Comparison of ENCODE assay signal across 8 mouse cellular contexts in the genomic region with DNA sequence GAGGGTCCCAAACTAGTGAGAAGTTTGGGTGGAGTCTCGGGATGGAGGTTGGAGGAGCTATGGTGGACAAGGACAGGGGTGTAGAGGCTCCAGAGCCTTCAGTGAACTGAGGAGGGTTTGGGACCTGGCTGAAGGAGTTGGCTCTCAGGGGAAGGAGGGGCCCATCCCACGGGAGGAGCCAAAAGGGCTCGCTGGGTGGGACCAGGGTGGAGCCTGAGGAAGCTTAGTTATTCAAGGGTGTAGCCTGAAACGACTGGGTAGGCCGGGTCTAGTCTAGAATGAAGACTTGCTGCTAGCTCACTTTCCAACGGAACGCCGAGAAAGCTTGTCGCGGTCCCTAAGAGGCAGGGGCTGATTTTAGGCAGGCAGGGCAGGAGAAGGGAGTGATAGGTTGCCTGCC. TPM values are rescaled to one million over a fixed set of nuclear protein-coding genes. Genes with fewer than 3 reads are reported as not detected.
DNase-seq lines count a peak whose midpoint lies in the region; ATAC-seq and TF ChIP-seq lines count a peak whose summit lies in the region.

No protein-coding gene starts in this region.

- WGBS in lung, embryonic 14.5 days = 0% methylated on average over 10 of the region's 10 CpGs

- peak overlapping the region; percentile 50 for H3K4me3 ChIP-seq in lung, embryonic 14.5 days (ENCODE audit: low read depth, low read length)

- no peaks in the 10 kb centered on the region for H3K9me3 ChIP-seq in lung, embryonic 14.5 days (ENCODE audit: low read depth, low read length)

- no peak for TF ChIP-seq CTCF in lung, embryonic 14.5 days (IDR thresholded peaks at IDR 0.05; ENCODE audit: low read depth)

- H3K36me3 ChIP-seq in lung, embryonic 14.5 days (ENCODE audit: insufficient read depth) = no peaks in the 10 kb centered on the region

- H3K9ac ChIP-seq in lung, embryonic 14.5 days = peak overlapping the region; percentile 62

- peak overlapping the region; percentile 97 for H3K4me2 ChIP-seq in lung, embryonic 14.5 days

- H3K4me1 ChIP-seq in lung, embryonic 14.5 days (ENCODE audit: insufficient read depth) = peaks cover 12% of the 10 kb centered on the region; the same call in 1 of the 2 replicates

- no peak for DNase-seq in frontal cortex, postnatal 14 days (ENCODE audit: low spot score in 2 of 2)
- peak; percentile 66 for DNase-seq in embryo, embryonic 10 days (ENCODE audit: low spot score)
- DNase-seq in heart, adult 11 months = peak; percentile 98
- DNase-seq in kidney, adult 11 months = peak; percentile 83
- peak; percentile 87 for DNase-seq in lung, embryonic 14.5 days
- peak; percentile 45 for DNase-seq in retina, postnatal 1 day
- no peak for DNase-seq in thymus, adult 18-20 months

- peak; percentile 24; the same call in 1 of the 2 replicates for ATAC-seq in frontal cortex, adult (ENCODE audit: low TSS enrichment)
- peak; percentile 86 for ATAC-seq in lung, embryonic 14.5 days (ENCODE audit: insufficient read depth)

- H3K27me3 ChIP-seq in lung, embryonic 14.5 days (ENCODE audit: insufficient read depth, low read length) = peaks cover 19% of the 10 kb centered on the region

- H3K27ac ChIP-seq in lung, embryonic 14.5 days (ENCODE audit: low read depth) = peak overlapping the region; percentile 74

RNA-seq across cellular contexts. Expression of gene Tsks, which starts 9.0 kb away (rescaled TPM):
- polyA plus RNA-seq in lung, embryonic 14.5 days (2014; fragmentation: Nextera tagmentation; extraction: Ambion mirVana) = 0.11 and 0.14 TPM in 2 replicates

RNA-seq across cellular contexts. Expression of gene Ap2a1, which starts 22.7 kb away (rescaled TPM):
- polyA plus RNA-seq in lung, embryonic 14.5 days (2014; fragmentation: Nextera tagmentation; extraction: Ambion mirVana) = 73.6 and 83.2 TPM in 2 replicates

RNA-seq across cellular contexts. Expression of gene Cpt1c, which starts 22.7 kb away (rescaled TPM):
- 14.9 and 15.5 TPM in 2 replicates for polyA plus RNA-seq in lung, embryonic 14.5 days (2014; fragmentation: Nextera tagmentation; extraction: Ambion mirVana)

RNA-seq across cellular contexts. Expression of gene Prmt1, which starts 34.4 kb away (rescaled TPM):
- 228 and 238 TPM in 2 replicates for polyA plus RNA-seq in lung, embryonic 14.5 days (2014; fragmentation: Nextera tagmentation; extraction: Ambion mirVana)

RNA-seq across cellular contexts. Expression of gene Irf3, which starts 45.5 kb away (rescaled TPM):
- 78.7 and 83.0 TPM in 2 replicates for polyA plus RNA-seq in lung, embryonic 14.5 days (2014; fragmentation: Nextera tagmentation; extraction: Ambion mirVana)

Comparison
In these comparisons a context has a peak if more than half of its experiments do, and no peak if none do; other contexts are left out.
1. DNase-seq: peak in embryo, embryonic 10 days (single experiment), heart, adult 11 months (single experiment), kidney, adult 11 months (single experiment), lung, embryonic 14.5 days (single experiment) and retina, postnatal 1 day (single experiment); none in frontal cortex, postnatal 14 days (0 of 2) and thymus, adult 18-20 months (0 of 2).